Mouse (Mus musculus) erythroblast, embryonic 14.5 days (primary cell): ENCODE data around the gene Eif3d.

ENCODE experiments used
- GATA1 ChIP-seq: IDR thresholded peaks from 2 replicates; pipeline ENCODE4 v1.6.1; 2012; ENCODE audit warnings: low read length, inconsistent platforms, mixed read lengths
- TAL1 ChIP-seq: IDR thresholded peaks from 3 replicates; pipeline ENCODE4 v1.6.1; 2012; ENCODE audit warnings: low read length, inconsistent platforms, mixed read lengths

DNA sequence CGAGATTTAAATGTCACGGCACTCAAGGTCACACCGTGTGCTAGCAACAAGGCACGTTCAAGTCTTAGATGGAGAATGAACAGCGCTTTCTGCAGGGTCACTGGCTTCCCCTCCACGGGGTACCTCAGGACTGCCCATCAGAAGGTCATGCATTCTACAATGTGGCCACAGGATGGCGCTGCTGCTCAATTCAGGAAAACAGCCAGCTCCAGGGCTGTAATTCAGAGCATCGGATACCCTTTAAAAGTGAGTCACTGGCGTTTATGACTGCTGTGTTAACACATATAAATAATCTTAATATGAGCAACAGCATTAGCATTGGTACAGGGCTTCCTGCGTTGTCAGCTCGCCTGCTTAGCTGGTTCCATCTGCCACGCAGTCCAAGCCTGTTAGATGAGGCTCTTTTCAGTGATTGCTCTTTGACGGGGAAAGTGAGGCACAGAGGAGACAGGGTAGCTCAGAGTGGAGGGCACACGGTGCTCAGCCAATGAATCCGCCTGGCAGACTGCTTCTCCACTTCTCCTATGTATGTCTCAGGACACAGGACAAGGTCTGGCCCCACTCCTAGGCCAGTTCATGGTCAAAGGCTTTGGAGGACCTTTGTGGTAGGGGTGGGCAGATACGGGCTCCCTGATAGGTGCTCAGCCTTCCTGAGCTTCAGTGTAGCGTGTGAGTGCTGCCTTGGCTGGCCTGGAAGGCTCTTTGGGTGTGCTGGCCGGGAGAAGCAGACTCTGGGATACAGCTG is 11.8 kb upstream of the Eif3d start:
- no peak for TF ChIP-seq TAL1
- no peak for TF ChIP-seq GATA1
